Mouse (Mus musculus) MEL (cell line): Measurements from ENCODE around the gene Wdfy3. TPM values are rescaled to one million over a fixed set of nuclear protein-coding genes. Genes with fewer than 3 reads are reported as not detected.

ENCODE experiments used
- DNase-seq: peaks from one replicate; pipeline ENCODE4 v3.0.0; 2011; ENCODE audit warnings: low read depth, low spot score
- H3K27ac ChIP-seq: 2 replicates; pipeline ENCODE4 v1.5.1; 2012; ENCODE audit warnings: low read depth, mild to moderate bottlenecking, control low read depth, low read length, moderate library complexity; ENCODE audit not compliant: control insufficient read depth
- H3K27me3 ChIP-seq, 2 experiments: fragments of 150-350 bp in 1 of 2; sonication (generic) in 1 of 2; 2 replicates each; pipeline ENCODE4 v1.6.1; 2012; ENCODE audit warnings: low read length in 2 of 2, mild to moderate bottlenecking in 2 of 2, improper control_type of control experiment in 1 of 2, moderate library complexity in 1 of 2; ENCODE audit not compliant: insufficient read depth in 2 of 2, control insufficient read depth in 1 of 2
- H3K36me3 ChIP-seq, 2 experiments: 2 replicates each; pipeline ENCODE4 v1.6.1; 2012 to 2014; ENCODE audit warnings: low read length in 2 of 2, improper control_type of control experiment in 1 of 2, inconsistent platforms in 1 of 2, mild to moderate bottlenecking in 1 of 2; ENCODE audit not compliant: insufficient read depth in 2 of 2, control insufficient read depth in 1 of 2
- H3K4me1 ChIP-seq, 2 experiments: fragments of 150-350 bp in 1 of 2; sonication (generic) in 1 of 2; 2 replicates each; pipeline ENCODE4 v1.6.1; 2012; ENCODE audit warnings: low read length in 2 of 2, improper control_type of control experiment in 1 of 2, mild to moderate bottlenecking in 1 of 2; ENCODE audit not compliant: insufficient read depth in 2 of 2, control insufficient read depth in 1 of 2
- H3K4me3 ChIP-seq, 2 experiments: fragments of 150-350 bp in 1 of 2; sonication (generic) in 1 of 2; 2 replicates each; pipeline ENCODE4 v1.5.1; 2012; ENCODE audit warnings: low read depth in 2 of 2, low read length in 2 of 2, mild to moderate bottlenecking in 2 of 2, moderate library complexity in 2 of 2, control low read depth in 1 of 2, improper control_type of control experiment in 1 of 2; ENCODE audit not compliant: control insufficient read depth in 1 of 2, insufficient read depth in 1 of 2
- H3K79me2 ChIP-seq: 2 replicates; pipeline ENCODE4 v1.6.1; 2012; ENCODE audit warnings: mild to moderate bottlenecking, low read length, moderate library complexity; ENCODE audit not compliant: control insufficient read depth, poor library complexity, insufficient read depth
- H3K9ac ChIP-seq: 2 replicates; pipeline ENCODE4 v1.6.1; 2012; ENCODE audit warnings: low read depth, mild to moderate bottlenecking, control low read depth, low read length, moderate library complexity; ENCODE audit not compliant: control insufficient read depth, poor library complexity, severe bottlenecking
- H3K9me3 ChIP-seq: fragments of 150-350 bp; sonication (generic); replicated peaks from 2 replicates; pipeline ENCODE4 v1.6.1; 2012; ENCODE audit warnings: mild to moderate bottlenecking, low read length, improper control_type of control experiment, moderate library complexity; ENCODE audit not compliant: insufficient read depth
- CHD1 ChIP-seq: IDR thresholded peaks from 2 replicates; pipeline ENCODE4 v1.6.1; 2012; ENCODE audit warnings: low read depth, mild to moderate bottlenecking, inconsistent platforms, low read length, improper control_type of control experiment
- CTCF ChIP-seq, 3 experiments: IDR thresholded peaks in 2 of 3; conservative IDR thresholded peaks in 1 of 3; 2 replicates each; pipeline ENCODE4 v1.5.1; 2011 to 2012; ENCODE audit warnings: low read length in 3 of 3, low read depth in 2 of 3, mild to moderate bottlenecking in 2 of 3, improper control_type of control experiment in 1 of 3, inconsistent platforms in 1 of 3, mixed read lengths in 1 of 3, moderate library complexity in 1 of 3; ENCODE audit not compliant: control insufficient read depth in 1 of 3, insufficient read depth in 1 of 3, poor library complexity in 1 of 3, severe bottlenecking in 1 of 3
- GABPA ChIP-seq: IDR thresholded peaks from 2 replicates; pipeline ENCODE4 v1.6.1; 2012; ENCODE audit warnings: low read depth, mild to moderate bottlenecking, inconsistent platforms, low read length, improper control_type of control experiment, moderate library complexity
- GATA1 ChIP-seq: IDR thresholded peaks from 2 replicates; pipeline ENCODE4 v1.6.1; 2011; ENCODE audit warnings: low read depth, low read length, improper control_type of control experiment
- MAX ChIP-seq: IDR thresholded peaks from 2 replicates; pipeline ENCODE4 v1.6.1; 2011; ENCODE audit warnings: low read length, improper control_type of control experiment
- RAD21 ChIP-seq: IDR thresholded peaks from 2 replicates; pipeline ENCODE4 v1.6.1; 2011; ENCODE audit warnings: mild to moderate bottlenecking, low read depth, low read length, improper control_type of control experiment
- RCOR1 ChIP-seq: IDR thresholded peaks from 2 replicates; pipeline ENCODE4 v1.6.1; 2012; ENCODE audit warnings: low read depth, mild to moderate bottlenecking, inconsistent platforms, low read length, improper control_type of control experiment
- TBP ChIP-seq: IDR thresholded peaks from 2 replicates; pipeline ENCODE4 v1.8.0; 2011; ENCODE audit warnings: low read depth, low read length, improper control_type of control experiment
- UBTF ChIP-seq: IDR thresholded peaks from 2 replicates; pipeline ENCODE4 v1.6.1; 2012; ENCODE audit warnings: low read depth, mild to moderate bottlenecking, inconsistent platforms, low read length, improper control_type of control experiment, moderate library complexity, borderline replicate concordance; ENCODE audit not compliant: insufficient read depth
- USF1 ChIP-seq: IDR thresholded peaks from 2 replicates; pipeline ENCODE4 v1.6.1; 2014; ENCODE audit warnings: low read depth, mild to moderate bottlenecking, inconsistent platforms, low read length, improper control_type of control experiment, moderate library complexity
- polyA plus RNA-seq, 2 experiments: library from polyadenylated mRNA; stranded (reverse) in 1 of 2; unstranded in 1 of 2; fragments of >175 nt in 1 of 2; fragments of >200 nt in 1 of 2; gene quantifications; 2 replicates each; pipeline versions ENCODE4 v1.2.1 to v1.2.4; 2012; ENCODE audit warnings: low replicate concordance in 2 of 2, low read depth in 1 of 2; ENCODE audit not compliant: insufficient read length in 2 of 2, insufficient read depth in 1 of 2, missing spikeins in 1 of 2
- total RNA-seq: library from RNA; depleted of rRNA; stranded (reverse); fragments of 300-350 nt; gene quantifications from 2 replicates; pipeline ENCODE4 v1.2.3, GENCODE M21; 2012

Wdfy3 gene
- total and polyA plus RNA-seq, 3 experiments = 10.0 to 21.3 (median 11.9) TPM

DNA sequence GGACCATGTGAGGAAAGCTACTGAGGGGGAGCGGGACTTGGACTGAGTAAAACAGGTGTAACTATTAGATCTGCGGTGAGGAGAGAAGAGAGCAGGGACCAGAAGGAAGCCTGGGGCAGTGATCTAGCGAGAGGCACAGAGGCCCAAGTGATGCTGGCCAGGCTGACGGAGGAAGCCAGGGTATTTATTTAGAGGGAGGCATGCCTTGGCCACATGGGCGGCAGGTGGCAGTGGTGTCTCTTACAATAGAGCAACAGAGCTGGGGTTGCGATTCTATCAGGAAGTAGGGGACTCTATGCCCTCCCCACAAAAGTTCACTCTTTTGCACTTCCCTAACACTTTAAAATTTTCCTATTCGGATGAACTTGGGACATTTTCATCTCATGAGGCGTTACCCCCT lies 207.1 kb downstream of the Wdfy3 start:
- Histone ChIP-seq H3K79me2 (no peaks in the 10 kb centered on the region), H3K27ac (no peak overlapping the region), H3K4me1 (no peaks in the 10 kb centered on the region), H3K9ac (no peak overlapping the region), H3K9me3 (no peaks in the 10 kb centered on the region), H3K4me3 (no peak overlapping the region), H3K27me3 (no peaks in the 10 kb centered on the region), H3K36me3 (peaks cover 0 to 8% of the 10 kb centered on the region in 2 experiments; a peak in 2 of 4 replicates)
- DNase-seq = no peak
- TF ChIP-seq MAX = no peak

GRCm38 (mm10) chr5:101861786-101862571 lies 207.7 kb downstream of the Wdfy3 start:
- no peak for TF ChIP-seq CTCF (IDR thresholded peaks at IDR 0.05 in 2 of 3, conservative IDR thresholded peaks at IDR 0.05 in 1 of 3; ENCODE audit: control insufficient read depth in 1 of 3, insufficient read depth in 1 of 3, low read depth in 2 of 3, low read length in 3 of 3, poor library complexity in 1 of 3, severe bottlenecking in 1 of 3)
- no peak for TF ChIP-seq TBP
- TF ChIP-seq, all 39 proteins: peak for 0
- DNase-seq = no peak
- Histone ChIP-seq H3K9me3 (no peaks in the 10 kb centered on the region), H3K9ac (no peak overlapping the region), H3K4me1 (no peaks in the 10 kb centered on the region), H3K36me3 (peaks cover 0 to 9% of the 10 kb centered on the region in 2 experiments; a peak in 2 of 4 replicates), H3K4me3 (no peak overlapping the region), H3K27ac (no peak overlapping the region), H3K79me2 (no peaks in the 10 kb centered on the region), H3K27me3 (no peaks in the 10 kb centered on the region)

- TF ChIP-seq RAD21 = no peak
- no peak for TF ChIP-seq GATA1
- TF ChIP-seq CHD1 = no peak
- no peak for TF ChIP-seq GABPA
- no peak for TF ChIP-seq RCOR1
- no peak for TF ChIP-seq USF1
- no peak for TF ChIP-seq UBTF
- DNase-seq = no peak
- Histone ChIP-seq H3K9me3 (no peaks in the 10 kb centered on the region), H3K9ac (no peak overlapping the region), H3K4me1 (no peaks in the 10 kb centered on the region), H3K27ac (no peak overlapping the region), H3K79me2 (no peaks in the 10 kb centered on the region), H3K27me3 (no peaks in the 10 kb centered on the region), H3K36me3 (peaks cover 0 to 5% of the 10 kb centered on the region in 2 experiments; a peak in 1 of 4 replicates), H3K4me3 (no peak overlapping the region)
Measured at GRCm38 (mm10) chr5:101858891-101859436, 210.8 kb downstream of the Wdfy3 start.
